ENCODE assay signal across 9 mouse cellular contexts in genomic region chr2:57856524-57857107, GRCm38 (mm10).
DNase-seq lines count a peak whose midpoint lies in the region; ATAC-seq and TF ChIP-seq lines count a peak whose summit lies in the region.
"Had no signal": no experiment of that assay in that cellular context is flagged by ENCODE, and none has a peak within 500 bp of the region (broad histone marks: within the 10 kb centered on the region; RNA-seq: fewer than 3 reads in every experiment).

No protein-coding gene starts in this region.

- H3K4me1 ChIP-seq in hindbrain, embryonic 15.5 days (replicated peaks), result peaks cover 3% of the 10 kb centered on the region; the same call in 1 of the 2 replicates
- no peaks in the 10 kb centered on the region for H3K4me1 ChIP-seq in midbrain, postnatal 0 days (ENCODE audit: insufficient read depth, low read length)

- intact Hi-C loops in left cerebral cortex, postnatal 4 days (cut with DNase I), result no loop called here

- 61% methylated on average over 14 of the region's 14 CpGs for WGBS in hindbrain, embryonic 15.5 days
- 79% methylated on average over 14 of the region's 14 CpGs for WGBS in midbrain, postnatal 0 days

- no peaks in the 10 kb centered on the region for H3K27me3 ChIP-seq in hindbrain, embryonic 15.5 days
- no peaks in the 10 kb centered on the region for H3K27me3 ChIP-seq in midbrain, postnatal 0 days (ENCODE audit: insufficient read depth, low read length)
- H3K27me3 ChIP-seq: limb, embryonic 15.5 days had no signal

- H3K9me3 ChIP-seq in hindbrain, embryonic 15.5 days, result no peaks in the 10 kb centered on the region
- H3K9me3 ChIP-seq in midbrain, postnatal 0 days (ENCODE audit: low read length), result no peaks in the 10 kb centered on the region
- H3K9me3 ChIP-seq: limb, embryonic 15.5 days had no signal

- ATAC-seq in hindbrain, embryonic 15.5 days (ENCODE audit: low FRiP score, low read depth), result no peak; the same call in 1 of the 2 replicates
- no peak for ATAC-seq in midbrain, postnatal 0 days (ENCODE audit: low FRiP score)

- DNase-seq in cerebellum, postnatal 10 days, result peak; percentile 21 to 39
- no peak for DNase-seq in cerebellum, postnatal 36 days
- DNase-seq in left cerebral cortex, postnatal 4 days, result peak; percentile 17
- no peak for DNase-seq in left cerebral cortex, adult 8-10 months (ENCODE audit: low spot score in 2 of 2)
- peak; percentile 38 for DNase-seq in gastrocnemius, postnatal 10 days
- DNase-seq in ovary, postnatal 10 days (ENCODE audit: low spot score), result no peak
- DNase-seq in midbrain, postnatal 0 days (ENCODE audit: low spot score), result no peak

- H3K27ac ChIP-seq in hindbrain, embryonic 15.5 days (replicated peaks), result no peak overlapping the region
- H3K27ac ChIP-seq in midbrain, postnatal 0 days (ENCODE audit: low read depth, low read length), result no peak overlapping the region
- H3K27ac ChIP-seq: limb, embryonic 15.5 days had no signal

- no peak overlapping the region for H3K4me3 ChIP-seq in hindbrain, embryonic 15.5 days
- H3K4me3 ChIP-seq in midbrain, postnatal 0 days (ENCODE audit: low read depth, low read length), result no peak overlapping the region
- H3K4me3 ChIP-seq: limb, embryonic 15.5 days had no signal

- H3K4me2 ChIP-seq in hindbrain, embryonic 15.5 days, result 0 out of 2 replicates have a peak overlapping the region, but pooled peaks have one; percentile 3
- H3K4me2 ChIP-seq in midbrain, postnatal 0 days (ENCODE audit: low read depth, low read length, poor library complexity, severe bottlenecking), result no peak overlapping the region
- H3K4me2 ChIP-seq: limb, embryonic 15.5 days had no signal

- H3K36me3 ChIP-seq in hindbrain, embryonic 15.5 days, result no peaks in the 10 kb centered on the region
- no peaks in the 10 kb centered on the region for H3K36me3 ChIP-seq in midbrain, postnatal 0 days (ENCODE audit: insufficient read depth, low read length)
- H3K36me3 ChIP-seq: limb, embryonic 15.5 days had no signal

- no peak overlapping the region for H3K9ac ChIP-seq in hindbrain, embryonic 15.5 days
- no peak overlapping the region for H3K9ac ChIP-seq in midbrain, postnatal 0 days (replicated peaks; ENCODE audit: low read length, poor library complexity, severe bottlenecking)
- H3K9ac ChIP-seq: limb, embryonic 15.5 days had no signal

- no peak for TF ChIP-seq CTCF in midbrain, postnatal 0 days (IDR thresholded peaks at IDR 0.05)

Comparison
In these comparisons a context has a peak if more than half of its experiments do, and no peak if none do; other contexts are left out.
1. DNase-seq: peak in cerebellum, postnatal 10 days (2 of 2), left cerebral cortex, postnatal 4 days (single experiment) and gastrocnemius, postnatal 10 days (single experiment); none in cerebellum, postnatal 36 days (0 of 2), left cerebral cortex, adult 8-10 months (0 of 2), ovary, postnatal 10 days (single experiment) and midbrain, postnatal 0 days (single experiment).